Mouse (Mus musculus): ENCODE results near the gene Slc35a2.
A peak's percentile ranks its signal among the peaks of the same experiment; 100 is the strongest.
"Not testable (repeated sequence)": the region's sequence is repeated elsewhere in the genome, so short reads cannot be mapped to it uniquely, and the experiment has no call there.

Gene Slc35a2

DNA sequence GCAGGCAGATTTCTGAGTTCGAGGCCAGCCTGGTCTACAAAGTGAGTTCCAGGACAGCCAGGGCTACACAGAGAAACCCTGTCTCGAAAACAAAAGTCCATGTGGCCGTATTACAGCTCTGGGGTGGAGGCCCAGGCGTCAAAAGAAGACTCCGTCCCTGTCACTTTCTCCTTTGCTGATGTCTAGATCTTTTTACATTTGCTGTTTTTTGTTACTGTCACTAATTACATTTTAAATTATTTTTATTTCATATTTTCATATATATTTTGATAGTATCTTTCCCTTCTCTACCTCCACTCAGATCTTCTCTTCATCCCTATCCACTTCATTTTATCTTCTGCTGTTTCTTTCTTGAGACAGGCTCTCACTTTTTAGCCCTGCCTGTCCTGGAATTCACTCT is 23.9 kb downstream of the Slc35a2 start, which contains the start of gene Gm10491:
TSS of gene Gm10491 (minus strand) at position 101 of the 400 bp plus-strand sequence.
- no peak for DNase-seq (ENCODE audit: extremely low spot score, low spot score)

DNA sequence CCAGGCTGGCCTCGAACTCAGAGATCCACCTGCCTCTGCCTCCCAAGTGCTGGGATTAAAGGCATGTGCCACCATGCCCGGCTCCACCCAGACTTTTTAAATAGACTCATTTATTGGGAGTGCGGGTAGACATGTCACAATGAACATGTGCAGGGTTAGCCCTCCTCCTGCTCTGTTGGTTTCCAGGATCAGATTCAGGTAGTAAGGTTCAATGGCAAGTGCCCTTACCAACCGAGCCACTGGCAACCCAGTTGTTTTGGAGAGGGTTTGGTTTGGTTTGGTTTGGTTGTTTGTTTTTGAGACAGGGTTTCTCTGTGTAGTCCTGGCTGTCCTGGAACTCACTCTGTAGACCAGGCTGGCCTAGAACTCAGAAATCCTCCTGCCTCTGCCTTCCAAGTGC is 25.4 kb downstream of the Slc35a2 start, which contains the start of gene Gm10490:
TSS of gene Gm10490 (plus strand) at position 301 of the 400 bp plus-strand sequence.
- not testable (repeated sequence) for DNase-seq (ENCODE audit: extremely low spot score, low spot score)

DNA sequence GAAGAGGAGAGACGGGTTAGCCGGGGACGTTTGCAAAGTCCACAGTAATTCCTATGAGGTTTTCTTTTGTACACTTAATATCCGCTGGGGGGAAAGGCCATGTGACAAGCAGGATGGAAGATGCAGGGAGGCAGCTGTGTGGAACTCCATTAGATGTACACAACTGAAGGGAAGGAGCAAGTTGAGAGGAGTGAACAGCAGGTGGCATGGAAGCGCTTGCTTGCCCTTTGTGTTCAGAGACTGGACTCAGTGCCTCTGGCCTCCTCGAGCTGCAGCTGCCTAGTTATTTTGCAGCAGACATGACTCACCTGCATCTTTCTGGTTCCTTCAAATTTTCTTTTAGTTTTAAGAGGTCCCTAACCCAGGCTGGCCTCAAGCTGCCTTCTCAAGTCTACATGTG is 26.6 kb downstream of the Slc35a2 start:
- DNase-seq (ENCODE audit: extremely low spot score, low spot score) = no peak

DNA sequence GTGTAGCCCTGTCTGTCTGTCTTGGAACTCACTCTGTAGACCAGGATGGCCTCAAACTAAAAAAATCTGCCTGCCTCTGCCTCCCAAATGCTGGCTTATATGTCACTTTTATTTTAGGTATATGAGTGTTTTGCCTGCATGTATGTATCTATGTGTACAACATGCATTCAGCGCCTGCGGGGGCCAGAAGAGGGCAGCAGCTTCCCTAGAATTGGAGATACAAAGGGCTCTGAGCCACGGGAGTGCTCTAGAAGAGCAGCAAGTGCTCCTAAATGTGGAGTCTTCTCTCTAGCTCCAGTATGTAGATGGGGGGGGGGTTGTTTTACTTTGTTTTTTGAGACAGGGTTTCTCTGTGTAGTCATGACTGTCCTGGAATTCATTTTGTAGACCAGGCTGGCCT is 31.8 kb downstream of the Slc35a2 start:
- DNase-seq (ENCODE audit: extremely low spot score, low spot score) = not testable (repeated sequence)

DNA sequence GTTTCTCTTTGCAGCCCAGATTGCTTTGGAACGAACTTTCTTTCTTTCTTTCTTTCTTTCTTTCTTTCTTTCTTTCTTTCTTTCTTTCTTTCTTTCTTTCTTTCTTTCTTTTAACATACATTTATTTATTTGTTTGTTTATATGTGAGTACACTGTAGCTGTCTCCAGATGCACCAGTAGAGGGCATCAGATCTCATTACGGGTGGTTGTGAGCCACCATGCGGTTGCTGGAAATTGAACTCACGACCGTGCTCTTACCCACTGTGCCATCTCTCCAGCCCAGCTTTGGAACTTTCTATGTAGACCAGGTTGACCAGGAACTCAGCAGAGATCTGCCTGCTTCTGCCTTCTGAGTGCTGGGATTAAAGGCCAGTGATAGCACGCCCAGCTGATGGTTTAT is 34.1 kb downstream of the Slc35a2 start:
- DNase-seq (ENCODE audit: extremely low spot score, low spot score) = not testable (repeated sequence)

DNA sequence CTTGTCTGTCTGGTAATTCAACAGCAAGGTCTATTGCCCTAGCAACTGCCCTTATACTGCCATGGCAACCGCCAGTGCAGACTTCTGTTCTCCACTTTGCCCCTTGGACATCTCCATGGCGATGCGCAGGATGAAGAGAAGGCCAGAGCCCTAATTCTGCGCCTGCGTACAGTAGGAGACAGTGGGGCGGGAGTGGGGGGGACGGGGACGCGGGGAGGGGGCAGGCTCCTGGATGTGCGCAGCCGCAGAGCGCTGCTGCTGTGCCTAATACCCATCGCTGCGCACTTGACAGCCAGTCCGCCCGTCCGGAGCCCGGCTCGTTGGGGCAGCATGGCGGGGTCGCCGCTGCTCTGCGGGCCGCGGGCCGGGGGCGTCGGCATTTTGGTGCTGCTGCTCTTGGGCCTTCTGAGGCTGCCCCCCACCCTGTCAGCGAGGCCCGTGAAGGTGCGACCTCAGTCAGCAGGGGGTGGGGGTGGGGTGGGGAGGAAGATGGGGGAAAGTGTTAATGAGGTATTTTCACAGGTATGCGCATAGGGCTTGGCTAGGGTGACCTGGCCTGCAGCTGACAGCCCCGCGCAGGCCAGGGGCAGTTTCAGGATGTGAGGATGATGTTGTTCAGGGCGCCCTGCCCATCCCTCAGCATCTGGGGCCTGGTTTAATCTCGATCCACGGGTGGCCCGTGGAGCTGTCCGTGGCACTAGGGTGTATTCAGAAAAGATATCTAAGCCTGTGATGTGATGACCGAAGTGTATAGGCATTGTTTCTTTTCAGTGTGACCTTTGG is 36.0 kb downstream of the Slc35a2 start, which contains the start of gene Pcsk1n:
TSS of gene Pcsk1n (plus strand) at position 222 of the 783 bp plus-strand sequence.
- DNase-seq (ENCODE audit: extremely low spot score, low spot score) = peak; percentile 42

DNA sequence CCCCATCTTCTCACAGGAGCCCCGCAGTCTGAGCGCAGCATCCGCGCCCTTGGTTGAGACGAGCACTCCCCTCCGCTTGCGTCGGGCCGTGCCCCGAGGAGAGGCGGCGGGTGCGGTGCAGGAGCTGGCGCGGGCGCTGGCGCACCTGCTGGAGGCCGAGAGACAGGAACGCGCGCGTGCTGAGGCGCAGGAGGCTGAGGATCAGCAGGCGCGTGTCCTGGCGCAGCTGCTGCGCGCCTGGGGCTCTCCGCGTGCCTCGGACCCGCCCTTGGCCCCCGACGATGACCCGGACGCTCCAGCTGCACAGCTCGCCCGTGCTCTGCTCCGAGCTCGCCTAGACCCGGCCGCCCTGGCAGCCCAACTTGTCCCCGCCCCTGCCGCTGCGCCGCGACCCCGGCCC is 38.2 kb downstream of the Slc35a2 start:
- DNase-seq (ENCODE audit: extremely low spot score, low spot score) = peak; percentile 35

DNA sequence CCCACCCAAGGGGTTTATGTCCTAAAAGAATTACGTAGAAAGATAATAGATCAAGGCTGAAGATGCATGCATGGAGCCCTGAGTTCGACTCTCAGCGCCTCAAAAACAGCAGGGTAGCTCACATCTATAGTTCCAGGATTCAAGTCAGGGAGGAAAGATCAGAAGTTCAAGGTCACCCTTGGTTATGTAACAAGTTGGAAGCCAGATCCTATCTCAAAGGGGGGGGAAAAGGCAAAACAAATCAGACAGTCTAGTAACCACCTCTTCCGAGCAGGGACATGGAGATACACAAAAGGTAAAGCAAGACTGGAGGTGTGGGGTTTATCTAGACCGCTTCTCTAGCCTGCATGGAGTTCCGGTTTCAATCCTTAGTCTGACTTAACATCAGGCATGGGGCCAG is 42.4 kb downstream of the Slc35a2 start:
- DNase-seq (ENCODE audit: extremely low spot score, low spot score) = no peak

DNA sequence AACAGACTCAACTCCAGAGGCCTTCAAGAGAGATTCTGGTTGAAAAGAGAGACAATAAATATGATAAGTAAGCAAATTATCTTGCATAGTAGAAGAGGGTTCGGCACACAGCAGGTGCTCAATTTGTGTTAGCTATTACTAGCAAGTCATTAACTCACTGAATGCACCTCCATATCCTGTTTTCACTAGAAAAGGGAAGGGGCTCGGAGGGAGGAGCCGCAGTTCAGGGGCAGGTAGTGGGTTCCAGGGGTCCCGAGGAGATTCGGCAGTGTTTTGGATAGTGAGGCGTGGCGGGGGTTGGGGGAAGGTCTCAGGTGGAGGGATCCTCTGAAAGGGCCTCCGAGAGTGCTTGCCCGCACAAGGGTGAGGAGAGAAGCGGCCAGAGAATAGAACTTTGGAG is 43.3 kb downstream of the Slc35a2 start:
- DNase-seq (ENCODE audit: extremely low spot score, low spot score) = no peak

DNA sequence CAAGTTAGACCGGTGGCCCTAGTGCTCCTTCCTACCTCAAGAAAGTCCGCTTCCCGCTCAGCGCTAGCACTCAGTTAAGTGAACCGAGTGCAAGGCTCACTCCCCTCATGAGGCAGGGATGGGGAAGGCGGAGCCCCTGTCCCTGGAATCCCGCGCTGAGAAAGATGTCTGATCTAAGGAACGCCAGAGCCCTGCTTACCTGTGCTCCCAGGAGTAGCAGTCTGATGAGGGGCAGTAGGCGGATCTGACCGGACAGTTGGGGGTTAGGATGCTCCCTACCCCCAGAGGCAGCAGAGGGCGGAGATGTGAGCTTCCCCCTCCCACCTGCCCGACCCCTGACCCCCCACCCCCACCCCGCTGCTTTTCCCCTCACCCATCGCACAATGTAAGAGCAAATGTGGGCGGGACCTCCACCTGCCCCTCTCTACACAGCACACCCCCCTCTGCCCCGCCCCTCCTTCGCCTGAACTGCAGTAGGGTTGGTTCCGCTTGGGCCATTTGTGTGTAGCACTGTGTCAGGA is 44.5 kb downstream of the Slc35a2 start, which contains the start of gene Eras:
TSS of gene Eras (minus strand) at position 338 of the 521 bp plus-strand sequence.
- no peak for DNase-seq (ENCODE audit: extremely low spot score, low spot score)

DNA sequence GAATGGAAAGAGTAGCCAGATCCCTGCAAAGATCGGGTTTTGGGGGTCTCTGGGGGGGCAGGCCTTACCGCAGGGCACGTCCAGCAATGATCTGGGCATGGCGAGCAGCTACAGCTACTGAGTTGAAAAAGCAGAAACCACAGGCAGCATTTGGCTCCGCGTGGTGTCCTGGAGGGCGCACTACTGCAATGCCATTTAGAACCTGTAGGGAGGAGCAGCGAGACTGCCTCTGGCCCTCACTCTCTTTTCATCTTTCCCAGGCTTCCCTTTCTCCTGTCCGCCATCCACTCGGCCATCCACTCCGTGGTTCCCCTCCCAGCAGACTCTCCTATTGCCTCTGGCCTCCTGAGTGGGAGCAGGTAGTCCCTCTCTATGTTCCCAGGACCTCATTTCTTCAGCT is 53.0 kb downstream of the Slc35a2 start:
- no peak for DNase-seq (ENCODE audit: extremely low spot score, low spot score)

DNA sequence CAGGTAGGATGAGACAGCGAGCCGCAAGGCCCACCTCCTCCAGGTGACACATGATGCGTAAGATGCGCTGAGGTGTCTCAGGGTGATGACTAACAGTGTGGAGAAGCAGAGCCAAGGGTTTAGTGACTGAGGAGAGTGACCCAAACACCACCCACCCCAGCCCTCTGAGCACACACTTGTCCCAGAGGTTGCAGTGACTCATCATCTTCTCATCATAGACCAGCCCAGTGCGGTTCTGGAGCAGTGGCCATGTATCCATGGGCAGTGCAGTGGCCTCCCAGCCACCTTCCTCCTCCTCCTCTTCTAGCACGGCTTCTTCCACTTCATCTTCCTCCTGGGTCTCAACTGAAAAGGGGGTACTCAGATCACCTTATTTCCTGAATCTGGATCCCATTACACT is 53.8 kb downstream of the Slc35a2 start:
- no peak for DNase-seq (ENCODE audit: extremely low spot score, low spot score)
